Mouse (Mus musculus) neural tube, embryonic 14.5 days (tissue): ENCODE measurements around the gene Bmper. TPM values are rescaled to one million over a fixed set of nuclear protein-coding genes. Genes with fewer than 3 reads are reported as not detected.

Source experiments
- ATAC-seq: fragments of 200-750 bp; cut with Nextera tagmentation; 2 replicates; pipeline ENCODE4 v1.8.0; 2017; ENCODE audit warnings: low read depth, mild to moderate bottlenecking, moderate TSS enrichment, moderate library complexity
- H3K27ac ChIP-seq: fragments of 300-500 bp; sonication (generic); 2 replicates; pipeline ENCODE4 v1.5.1; 2014; ENCODE audit warnings: low read depth, mild to moderate bottlenecking, control low read depth, low read length, moderate library complexity, mixed read lengths
- H3K27me3 ChIP-seq: fragments of 300-500 bp; sonication (generic); 2 replicates; pipeline ENCODE4 v1.6.1; 2014; ENCODE audit warnings: low read length; ENCODE audit not compliant: control insufficient read depth, insufficient read depth
- H3K36me3 ChIP-seq: fragments of 300-500 bp; sonication (generic); 2 replicates; pipeline ENCODE4 v1.6.1; 2014; ENCODE audit warnings: low read length, mixed read lengths; ENCODE audit not compliant: control insufficient read depth, insufficient read depth
- H3K4me1 ChIP-seq: fragments of 300-500 bp; sonication (generic); 2 replicates; pipeline ENCODE4 v1.6.1; 2014; ENCODE audit warnings: low read length; ENCODE audit not compliant: control insufficient read depth, insufficient read depth
- H3K4me2 ChIP-seq: fragments of 300-500 bp; sonication (generic); 2 replicates; pipeline ENCODE4 v1.6.1; 2014; ENCODE audit warnings: mild to moderate bottlenecking, low read depth, low read length, control low read depth
- H3K4me3 ChIP-seq: fragments of 300-500 bp; sonication (generic); 2 replicates; pipeline ENCODE4 v1.5.1; 2014; ENCODE audit warnings: low read depth, low read length, control low read depth, mixed read lengths
- H3K9ac ChIP-seq: fragments of 300-500 bp; sonication (generic); replicated peaks from 2 replicates; pipeline ENCODE4 v1.6.1; 2014; ENCODE audit warnings: low read depth, mild to moderate bottlenecking, control low read depth, low read length, mixed read lengths
- H3K9me3 ChIP-seq: fragments of 300-500 bp; sonication (generic); 2 replicates; pipeline ENCODE4 v1.6.1; 2016; ENCODE audit warnings: low read length; ENCODE audit not compliant: control insufficient read depth
- WGBS: fragments of 180-500 bp; shearing (Covaris S2); extraction: QIAGEN DNeasy Blood & Tissue Kit; methylation state at CpG from one replicate; pipeline ENCODE4 v1.1.7; 2014; 5-methylcytosine and 5-hydroxymethylcytosine counted together
- polyA plus RNA-seq: library from polyadenylated mRNA; unstranded; fragments of >200 nt; fragmentation: Nextera tagmentation; extraction: Ambion mirVana; gene quantifications from 2 replicates; pipeline ENCODE4 v1.2.1, GENCODE M21; 2014

Bmper gene
- polyA plus RNA-seq: 10.4 and 12.4 TPM in 2 replicates

GRCm38 (mm10) chr9:23222841-23223548 is at the start of gene Bmper:
TSS of gene Bmper (plus strand) at chr9:23223076.
- Histone ChIP-seq H3K9ac (peak within 1 kb of the TSS; percentile 84), H3K36me3 (no peaks in the 10 kb centered on the region), H3K9me3 (no peaks in the 10 kb centered on the region), H3K27ac (peak within 1 kb of the TSS; percentile 81), H3K27me3 (peaks cover 7% of the 10 kb centered on the region; the same call in 1 of the 2 replicates), H3K4me3 (peak within 1 kb of the TSS; percentile 72), H3K4me2 (peak within 1 kb of the TSS; percentile 98), H3K4me1 (peaks cover 3% of the 10 kb centered on the region; the same call in 1 of the 2 replicates)
- under 1% methylated on average over 68 of the region's 86 CpGs for WGBS
- ATAC-seq: peak; percentile 88

- no peaks in the 10 kb centered on the region for H3K4me1 ChIP-seq
- H3K9me3 ChIP-seq: no peaks in the 10 kb centered on the region
- no peaks in the 10 kb centered on the region for H3K27me3 ChIP-seq
- no peak overlapping the region for H3K4me2 ChIP-seq
- no peak overlapping the region for H3K9ac ChIP-seq
- no peaks in the 10 kb centered on the region for H3K36me3 ChIP-seq
- no peak overlapping the region for H3K27ac ChIP-seq
- WGBS: 81% methylated on average over 4 of the region's 4 CpGs
- ATAC-seq: no peak
- H3K4me3 ChIP-seq: no peak overlapping the region
These were observed 45.4 kb upstream of the Bmper start for GRCm38 (mm10) chr9:23177476-23177875.

GRCm38 (mm10) chr9:23187181-23187580 is 35.7 kb upstream of the Bmper start:
- no peaks in the 10 kb centered on the region for H3K4me1 ChIP-seq
- no peak overlapping the region for H3K4me2 ChIP-seq
- no peaks in the 10 kb centered on the region for H3K27me3 ChIP-seq
- 89% methylated on average over 4 of the region's 4 CpGs for WGBS
- H3K9me3 ChIP-seq: no peaks in the 10 kb centered on the region
- H3K27ac ChIP-seq: no peak overlapping the region
- H3K4me3 ChIP-seq: no peak overlapping the region
- no peak overlapping the region for H3K9ac ChIP-seq
- H3K36me3 ChIP-seq: no peaks in the 10 kb centered on the region
- ATAC-seq: no peak

- H3K4me1 ChIP-seq: no peaks in the 10 kb centered on the region
- H3K4me3 ChIP-seq: no peak overlapping the region
- no peak overlapping the region for H3K4me2 ChIP-seq
- H3K9me3 ChIP-seq: no peaks in the 10 kb centered on the region
- WGBS: 89% methylated on average over 4 of the region's 4 CpGs
- H3K27ac ChIP-seq: no peak overlapping the region
- no peak overlapping the region for H3K9ac ChIP-seq
- ATAC-seq: no peak
- no peaks in the 10 kb centered on the region for H3K27me3 ChIP-seq
- no peaks in the 10 kb centered on the region for H3K36me3 ChIP-seq
These were observed 34.7 kb upstream of the Bmper start for GRCm38 (mm10) chr9:23188136-23188535.

- Histone ChIP-seq H3K4me1 (no peaks in the 10 kb centered on the region), H3K9ac (no peak overlapping the region), H3K27me3 (no peaks in the 10 kb centered on the region), H3K36me3 (no peaks in the 10 kb centered on the region), H3K4me3 (no peak overlapping the region), H3K27ac (no peak overlapping the region), H3K9me3 (no peaks in the 10 kb centered on the region), H3K4me2 (no peak overlapping the region)
- no peak for ATAC-seq
- 60% methylated on average over 1 of the region's 1 CpGs for WGBS
These were observed 31.9 kb upstream of the Bmper start for GRCm38 (mm10) chr9:23190950-23191349.

GRCm38 (mm10) chr9:23191431-23191830 is 31.4 kb upstream of the Bmper start:
- no peaks in the 10 kb centered on the region for H3K9me3 ChIP-seq
- no peaks in the 10 kb centered on the region for H3K4me1 ChIP-seq
- ATAC-seq: no peak
- no peak overlapping the region for H3K9ac ChIP-seq
- WGBS: 95% methylated on average over 2 of the region's 2 CpGs
- no peaks in the 10 kb centered on the region for H3K36me3 ChIP-seq
- no peak overlapping the region for H3K4me3 ChIP-seq
- H3K27me3 ChIP-seq: no peaks in the 10 kb centered on the region
- no peak overlapping the region for H3K27ac ChIP-seq
- H3K4me2 ChIP-seq: no peak overlapping the region

- 88% methylated on average over 3 of the region's 3 CpGs for WGBS
- Histone ChIP-seq H3K27ac (no peak overlapping the region), H3K9ac (no peak overlapping the region), H3K9me3 (no peaks in the 10 kb centered on the region), H3K4me2 (no peak overlapping the region), H3K27me3 (no peaks in the 10 kb centered on the region), H3K36me3 (no peaks in the 10 kb centered on the region), H3K4me3 (no peak overlapping the region), H3K4me1 (no peaks in the 10 kb centered on the region)
- no peak for ATAC-seq
These were observed 30.1 kb upstream of the Bmper start for GRCm38 (mm10) chr9:23192567-23193331.

GRCm38 (mm10) chr9:23198996-23199395 is 23.9 kb upstream of the Bmper start:
- no peaks in the 10 kb centered on the region for H3K36me3 ChIP-seq
- no peaks in the 10 kb centered on the region for H3K27me3 ChIP-seq
- no peaks in the 10 kb centered on the region for H3K9me3 ChIP-seq
- no peak overlapping the region for H3K9ac ChIP-seq
- no peak overlapping the region for H3K4me2 ChIP-seq
- WGBS: 94% methylated on average over 4 of the region's 4 CpGs
- no peak for ATAC-seq
- H3K4me3 ChIP-seq: no peak overlapping the region
- no peaks in the 10 kb centered on the region for H3K4me1 ChIP-seq
- H3K27ac ChIP-seq: no peak overlapping the region

- H3K4me2 ChIP-seq: no peak overlapping the region
- 93% methylated on average over 1 of the region's 1 CpGs for WGBS
- no peaks in the 10 kb centered on the region for H3K27me3 ChIP-seq
- no peak overlapping the region for H3K4me3 ChIP-seq
- H3K9ac ChIP-seq: no peak overlapping the region
- no peaks in the 10 kb centered on the region for H3K36me3 ChIP-seq
- no peak for ATAC-seq
- no peak overlapping the region for H3K27ac ChIP-seq
- H3K4me1 ChIP-seq: peaks cover 7% of the 10 kb centered on the region; the same call in 1 of the 2 replicates
- H3K9me3 ChIP-seq: no peaks in the 10 kb centered on the region
These were observed 23.0 kb upstream of the Bmper start for GRCm38 (mm10) chr9:23199841-23200240.
